Comparison of ENCODE assay signal across 24 mouse cellular contexts in genomic region chr9:65304300-65304699, GRCm38 (mm10). TPM values are rescaled to one million over a fixed set of nuclear protein-coding genes. Genes with fewer than 3 reads are reported as not detected.
A peak's percentile ranks its signal among the peaks of the same experiment; 100 is the strongest.
DNase-seq lines count a peak whose midpoint lies in the region; ATAC-seq and TF ChIP-seq lines count a peak whose summit lies in the region.
"Had no signal": no experiment of that assay in that cellular context is flagged by ENCODE, and none has a peak within 500 bp of the region (broad histone marks: within the 10 kb centered on the region; RNA-seq: fewer than 3 reads in every experiment).

No protein-coding gene starts in this region.

- ATAC-seq in liver, embryonic 16.5 days (ENCODE audit: low read depth): peak; percentile 51; the same call in 1 of the 2 replicates
- no peak for ATAC-seq in stomach, postnatal 0 days (ENCODE audit: low FRiP score, low TSS enrichment)
- no peak for ATAC-seq in forebrain, embryonic 14.5 days
- ATAC-seq: forebrain, embryonic 16.5 days; hindbrain, embryonic 16.5 days; intestine, embryonic 15.5 days had no signal

- peaks cover 25% of the 10 kb centered on the region for H3K4me1 ChIP-seq in kidney, adult 2 months (ENCODE audit: control insufficient read depth, insufficient read depth, low read length)
- no peaks in the 10 kb centered on the region; the same call in 1 of the 2 replicates for H3K4me1 ChIP-seq in liver, embryonic 16.5 days (ENCODE audit: control insufficient read depth, low read depth, low read length)
- no peaks in the 10 kb centered on the region for H3K4me1 ChIP-seq in stomach, postnatal 0 days (replicated peaks; ENCODE audit: control insufficient read depth, insufficient read depth)
- no peaks in the 10 kb centered on the region for H3K4me1 ChIP-seq in forebrain, embryonic 14.5 days (ENCODE audit: control insufficient read depth, insufficient read depth, low read length)
- H3K4me1 ChIP-seq: embryonic facial prominence, embryonic 10.5 days; hindbrain, embryonic 10.5 days; intestine, embryonic 15.5 days; limb, embryonic 12.5 days; midbrain, embryonic 12.5 days had no signal

- peak; percentile 33 for TF ChIP-seq EP300 in stomach, postnatal 0 days (optimal IDR thresholded peaks at IDR 0.05)

- H3K9me3 ChIP-seq in liver, embryonic 16.5 days (replicated peaks; ENCODE audit: control insufficient read depth, low read length): no peaks in the 10 kb centered on the region
- no peaks in the 10 kb centered on the region for H3K9me3 ChIP-seq in stomach, postnatal 0 days (ENCODE audit: control insufficient read depth, low read length)
- no peaks in the 10 kb centered on the region for H3K9me3 ChIP-seq in forebrain, embryonic 14.5 days (replicated peaks; ENCODE audit: control insufficient read depth, low read length)
- H3K9me3 ChIP-seq: embryonic facial prominence, embryonic 10.5 days; G1E; hindbrain, embryonic 10.5 days; intestine, embryonic 15.5 days; limb, embryonic 12.5 days; liver, embryonic 15.5 days; midbrain, embryonic 12.5 days had no signal

- no peak overlapping the region for H3K4me3 ChIP-seq in kidney, adult 2 months (ENCODE audit: insufficient read depth, low read depth, low read length)
- H3K4me3 ChIP-seq in liver, embryonic 16.5 days (ENCODE audit: low read depth, low read length): no peak overlapping the region
- no peak overlapping the region for H3K4me3 ChIP-seq in stomach, postnatal 0 days (ENCODE audit: low read depth, low read length)
- no peak overlapping the region for H3K4me3 ChIP-seq in forebrain, embryonic 14.5 days (ENCODE audit: low read depth, low read length)
- H3K4me3 ChIP-seq: embryonic facial prominence, embryonic 10.5 days; hindbrain, embryonic 10.5 days; intestine, embryonic 15.5 days; limb, embryonic 12.5 days; liver, embryonic 15.5 days; midbrain, embryonic 12.5 days had no signal

- no peak overlapping the region for H3K9ac ChIP-seq in liver, embryonic 16.5 days (ENCODE audit: low read depth, low read length)
- no peak overlapping the region for H3K9ac ChIP-seq in stomach, postnatal 0 days (ENCODE audit: low read length)
- no peak overlapping the region for H3K9ac ChIP-seq in forebrain, embryonic 14.5 days (ENCODE audit: low read length)
- H3K9ac ChIP-seq: intestine, embryonic 15.5 days; limb, embryonic 12.5 days; liver, embryonic 15.5 days; midbrain, embryonic 12.5 days had no signal

- no peak overlapping the region for H3K4me2 ChIP-seq in liver, embryonic 16.5 days (ENCODE audit: low read depth, low read length)
- no peak overlapping the region for H3K4me2 ChIP-seq in stomach, postnatal 0 days (replicated peaks; ENCODE audit: low read depth)
- no peak overlapping the region for H3K4me2 ChIP-seq in forebrain, embryonic 14.5 days (ENCODE audit: low read length)
- H3K4me2 ChIP-seq: heart, embryonic 11.5 days; intestine, embryonic 15.5 days; limb, embryonic 12.5 days; liver, embryonic 15.5 days; midbrain, embryonic 12.5 days had no signal

- 33% methylated on average over 4 of the region's 4 CpGs for WGBS in kidney, adult 2 months
- 84% methylated on average over 4 of the region's 4 CpGs for WGBS in liver, embryonic 16.5 days (ENCODE audit: insufficient replicate concordance)
- whole genome bisulfite sequencing in stomach, postnatal 0 days: 74% methylated on average over 4 of the region's 4 CpGs
- WGBS in forebrain, embryonic 14.5 days: 80% methylated on average over 4 of the region's 4 CpGs

- no peaks in the 10 kb centered on the region for H3K27me3 ChIP-seq in kidney, adult 2 months (replicated peaks; ENCODE audit: control insufficient read depth, insufficient read depth, low read length)
- H3K27me3 ChIP-seq in liver, embryonic 16.5 days (ENCODE audit: control insufficient read depth, insufficient read depth, low read depth, low read length): no peaks in the 10 kb centered on the region
- no peaks in the 10 kb centered on the region for H3K27me3 ChIP-seq in stomach, postnatal 0 days (ENCODE audit: control insufficient read depth, insufficient read depth, low read length)
- H3K27me3 ChIP-seq in forebrain, embryonic 14.5 days (replicated peaks; ENCODE audit: control insufficient read depth, insufficient read depth, low read length): no peaks in the 10 kb centered on the region
- H3K27me3 ChIP-seq: CH12.LX; intestine, embryonic 15.5 days; limb, embryonic 12.5 days; liver, embryonic 15.5 days; midbrain, embryonic 12.5 days had no signal

- H3K36me3 ChIP-seq in kidney, adult 2 months (ENCODE audit: control insufficient read depth, insufficient read depth, low read length): peaks cover 23% of the 10 kb centered on the region
- H3K36me3 ChIP-seq in liver, embryonic 16.5 days (ENCODE audit: control insufficient read depth, insufficient read depth): peaks cover 30% of the 10 kb centered on the region
- peaks cover 13% of the 10 kb centered on the region; the same call in 1 of the 2 replicates for H3K36me3 ChIP-seq in stomach, postnatal 0 days (ENCODE audit: control insufficient read depth, insufficient read depth, low read length)
- peaks cover 66% of the 10 kb centered on the region for H3K36me3 ChIP-seq in forebrain, embryonic 14.5 days (ENCODE audit: control insufficient read depth, insufficient read depth, low read length)

- peak; percentile 92 for DNase-seq in kidney, adult 2 months
- no peak for DNase-seq in kidney, adult 18-20 months
- DNase-seq in liver: no peak
- DNase-seq in kidney, postnatal 10 days: peak; percentile 45
- no peak for DNase-seq in stomach, postnatal 0 days (ENCODE audit: low spot score)
- no peak for DNase-seq in forebrain, embryonic 14.5 days (ENCODE audit: low spot score)
- DNase-seq: adrenal gland, adult 8-10 months; B cell, adult 2 months; cerebellum, adult 11-12 months; cerebellum, postnatal 10 days; lung, postnatal 10 days; right cerebral cortex, postnatal 14 days had no signal

- TF ChIP-seq CTCF in kidney, adult 2 months (conservative IDR thresholded peaks at IDR 0.05; ENCODE audit: insufficient read depth, insufficient read length, low read depth, low read length): no peak
- TF ChIP-seq CTCF in stomach, postnatal 0 days (IDR thresholded peaks at IDR 0.05; ENCODE audit: low read depth): no peak

- no peak for TF ChIP-seq POLR2A in kidney, adult 2 months (IDR thresholded peaks at IDR 0.05; ENCODE audit: low read depth, low read length)

- H3K27ac ChIP-seq in kidney, adult 2 months (ENCODE audit: insufficient read depth, low read depth, low read length): no peak overlapping the region
- H3K27ac ChIP-seq in liver, embryonic 16.5 days (ENCODE audit: low read length): no peak overlapping the region
- no peak overlapping the region for H3K27ac ChIP-seq in stomach, postnatal 0 days (replicated peaks)
- no peak overlapping the region for H3K27ac ChIP-seq in forebrain, embryonic 14.5 days (ENCODE audit: low read depth, low read length)
- H3K27ac ChIP-seq: embryonic facial prominence, embryonic 10.5 days; hindbrain, embryonic 10.5 days; intestine, embryonic 15.5 days; limb, embryonic 12.5 days; liver, embryonic 15.5 days; midbrain, embryonic 12.5 days had no signal

RNA-seq across cellular contexts. Expression of gene Clpx, which starts 10.2 kb away (rescaled TPM):
- 24.4 and 25.8 TPM in 2 replicates for polyA plus RNA-seq in kidney, adult 2 months (2012; rRNA removed)
- polyA plus RNA-seq in liver, embryonic 16.5 days (2015; fragmentation: Nextera tagmentation; extraction: Ambion mirVana): 41.6 and 42.2 TPM in 2 replicates
- 47.9 and 49.7 TPM in 2 replicates for polyA plus RNA-seq in stomach, postnatal 0 days (2015; fragmentation: Nextera tagmentation; extraction: Ambion mirVana)
- polyA plus RNA-seq in forebrain, embryonic 14.5 days (2014; fragmentation: Nextera tagmentation; extraction: Ambion mirVana): 42.2 and 47.9 TPM in 2 replicates

RNA-seq across cellular contexts. Expression of gene Cilp, which starts 39.3 kb away (rescaled TPM):
- polyA plus RNA-seq in kidney, adult 2 months (2012; rRNA removed): 1.1 and 1.4 TPM in 2 replicates
- polyA plus RNA-seq in liver, embryonic 16.5 days (2015; fragmentation: Nextera tagmentation; extraction: Ambion mirVana): 0.06 and 0.12 TPM in 2 replicates
- 0.61 and 0.79 TPM in 2 replicates for polyA plus RNA-seq in stomach, postnatal 0 days (2015; fragmentation: Nextera tagmentation; extraction: Ambion mirVana)
- polyA plus RNA-seq in forebrain, embryonic 14.5 days (2014; fragmentation: Nextera tagmentation; extraction: Ambion mirVana): 0.20 and 0.30 TPM in 2 replicates
- polyA plus RNA-seq: G1E had no signal

RNA-seq across cellular contexts. Expression of gene Pdcd7, which starts 41.6 kb away (rescaled TPM):
- polyA plus RNA-seq in kidney, adult 2 months (2012; rRNA removed): 6.0 and 6.1 TPM in 2 replicates
- polyA plus RNA-seq in liver, embryonic 16.5 days (2015; fragmentation: Nextera tagmentation; extraction: Ambion mirVana): 1.6 and 1.8 TPM in 2 replicates
- polyA plus RNA-seq in stomach, postnatal 0 days (2015; fragmentation: Nextera tagmentation; extraction: Ambion mirVana): 5.4 and 5.8 TPM in 2 replicates
- polyA plus RNA-seq in forebrain, embryonic 14.5 days (2014; fragmentation: Nextera tagmentation; extraction: Ambion mirVana): 8.6 and 9.9 TPM in 2 replicates

RNA-seq across cellular contexts. Expression of gene Ubap1l, which starts 56.5 kb away (rescaled TPM):
- polyA plus RNA-seq in kidney, adult 2 months (2012; rRNA removed): 0.25 and 0.33 TPM in 2 replicates
- not detected in 2 replicates for polyA plus RNA-seq in liver, embryonic 16.5 days (2015; fragmentation: Nextera tagmentation; extraction: Ambion mirVana)
- polyA plus RNA-seq in stomach, postnatal 0 days (2015; fragmentation: Nextera tagmentation; extraction: Ambion mirVana): not detected in 2 replicates
- polyA plus RNA-seq in forebrain, embryonic 14.5 days (2014; fragmentation: Nextera tagmentation; extraction: Ambion mirVana): 0.13 and 0.96 TPM in 2 replicates

Comparison
In these comparisons a context has a peak if more than half of its experiments do, and no peak if none do; other contexts are left out.
1. DNase-seq: peak in kidney, adult 2 months (single experiment) and kidney, postnatal 10 days (single experiment); none in kidney, adult 18-20 months (single experiment), liver (single experiment), stomach, postnatal 0 days (single experiment) and forebrain, embryonic 14.5 days (single experiment).